Mouse (Mus musculus) C2C12 (cell line): ENCODE measurements around the gene Map2k6.

Experiments used
- CEBPB ChIP-seq: IDR thresholded peaks from one replicate; pipeline ENCODE4 v1.6.1; 2011; ENCODE audit warnings: low read depth, mild to moderate bottlenecking, control low read depth, moderate library complexity
- CTCF ChIP-seq: IDR thresholded peaks from one replicate; pipeline ENCODE4 v1.5.1; 2011; ENCODE audit not compliant: control insufficient read depth, insufficient read depth, insufficient read length
- FOSL1 ChIP-seq: IDR thresholded peaks from one replicate; pipeline ENCODE4 v1.8.0; 2011; ENCODE audit warnings: mild to moderate bottlenecking, low read length; ENCODE audit not compliant: poor library complexity, insufficient read depth, severe bottlenecking
- MAX ChIP-seq: IDR thresholded peaks from one replicate; pipeline ENCODE4 v1.6.1; 2011; ENCODE audit warnings: mild to moderate bottlenecking, control low read depth
- MYOD1 ChIP-seq: IDR thresholded peaks from one replicate; pipeline ENCODE4 v1.6.1; 2011; ENCODE audit warnings: low read depth; ENCODE audit not compliant: control insufficient read depth, insufficient read length
- MYOG ChIP-seq: IDR thresholded peaks from one replicate; pipeline ENCODE4 v1.6.1; 2011; ENCODE audit not compliant: control insufficient read depth, insufficient read length; ENCODE audit errors: extremely low read depth
- USF1 ChIP-seq: IDR thresholded peaks from one replicate; pipeline ENCODE4 v1.6.1; 2011; ENCODE audit warnings: low read depth, mild to moderate bottlenecking, control low read depth, moderate library complexity

GRCm38 (mm10) chr11:110502937-110503670 is 104.2 kb downstream of the Map2k6 start:
- TF ChIP-seq CTCF (no peak), MAX (no peak), USF1 (no peak), CEBPB (no peak), MYOG (no peak), MYOD1 (no peak), FOSL1 (no peak)
